Mouse (Mus musculus): ENCODE data around the gene Agap1.

Agap1 gene

DNA sequence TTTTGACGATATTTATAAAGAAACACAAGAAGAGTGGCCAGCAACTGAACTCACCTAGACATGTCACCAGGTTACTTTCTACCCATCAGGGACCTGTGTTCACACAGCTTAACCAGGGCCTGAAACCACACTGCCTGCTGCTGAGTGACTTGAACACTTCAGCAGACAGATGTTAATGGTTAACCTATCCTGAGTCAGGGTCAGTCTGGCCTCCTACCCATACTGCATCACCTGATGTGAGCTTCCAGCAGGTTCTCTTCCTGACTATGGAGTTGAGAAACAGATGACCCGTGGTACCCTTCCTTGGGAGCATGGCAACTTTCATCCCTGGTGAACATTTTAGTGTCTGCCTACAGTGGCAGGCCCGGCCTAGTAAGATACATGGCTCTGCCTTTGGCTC lies 367.8 kb downstream of the Agap1 start:
- DNase-seq (ENCODE audit: inconsistent age in 2 of 2, low spot score in 1 of 2) = no peak

DNA sequence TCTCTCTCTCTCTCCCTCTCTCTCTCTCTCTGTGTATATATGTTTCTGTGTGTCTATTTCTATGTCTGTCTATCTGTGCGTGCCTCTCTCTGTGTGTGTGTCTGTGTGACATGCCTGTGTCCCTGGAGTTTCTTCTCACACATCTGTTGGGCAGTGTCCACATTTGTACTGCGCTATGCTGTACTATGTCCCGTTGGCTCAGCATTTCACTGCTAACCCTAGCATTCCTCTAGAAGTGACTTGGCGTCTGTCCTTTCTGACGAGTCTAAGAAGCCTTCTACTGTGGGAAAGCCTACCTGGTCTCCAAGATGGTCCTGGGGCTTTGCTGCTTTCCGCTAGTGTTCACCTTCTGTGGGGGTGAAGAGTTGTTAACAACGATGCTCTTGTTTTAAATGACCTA lies 368.4 kb downstream of the Agap1 start:
- DNase-seq (ENCODE audit: inconsistent age in 2 of 2, low spot score in 1 of 2) = no peak

DNA sequence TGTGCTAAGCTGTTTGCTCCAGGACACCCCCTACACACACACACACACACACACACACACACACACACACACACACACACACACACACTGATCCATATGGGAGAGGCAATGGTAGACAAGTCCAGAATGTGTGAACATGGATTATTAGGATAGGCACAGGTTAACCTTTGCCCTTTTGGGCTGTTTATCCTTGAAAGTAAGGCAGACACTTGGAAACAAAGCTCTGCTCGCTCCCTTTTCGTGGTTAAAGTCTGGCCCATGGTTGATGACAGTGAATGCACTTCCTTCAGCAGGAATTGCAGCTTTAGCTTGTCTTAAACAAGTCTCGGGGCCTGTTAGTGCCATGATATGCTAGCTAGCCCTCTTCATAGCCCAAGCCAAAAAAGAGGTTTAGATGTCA lies 372.4 kb downstream of the Agap1 start:
- no peak for DNase-seq (ENCODE audit: inconsistent age in 2 of 2, low spot score in 1 of 2)

DNA sequence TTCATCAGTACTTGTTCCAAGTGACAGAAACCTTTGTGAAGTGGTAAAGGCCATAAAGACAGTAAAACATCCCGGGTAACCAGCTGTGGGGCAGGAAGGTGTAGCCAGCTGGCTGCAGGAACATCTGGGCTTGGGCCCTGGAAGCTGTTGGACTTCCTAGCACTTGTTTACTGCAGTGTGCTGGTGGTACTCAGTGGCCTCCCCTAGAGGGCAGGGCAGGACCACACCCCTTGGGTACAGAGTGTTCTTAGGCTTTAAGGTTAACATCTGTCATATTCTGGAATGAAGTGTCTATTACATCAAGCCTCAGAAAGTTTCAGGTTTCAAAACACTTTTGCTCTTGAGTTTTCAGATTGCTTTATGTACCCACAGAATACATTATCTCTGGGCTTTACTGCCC lies 376.5 kb downstream of the Agap1 start:
- no peak for DNase-seq (ENCODE audit: inconsistent age in 2 of 2, low spot score in 1 of 2)

DNA sequence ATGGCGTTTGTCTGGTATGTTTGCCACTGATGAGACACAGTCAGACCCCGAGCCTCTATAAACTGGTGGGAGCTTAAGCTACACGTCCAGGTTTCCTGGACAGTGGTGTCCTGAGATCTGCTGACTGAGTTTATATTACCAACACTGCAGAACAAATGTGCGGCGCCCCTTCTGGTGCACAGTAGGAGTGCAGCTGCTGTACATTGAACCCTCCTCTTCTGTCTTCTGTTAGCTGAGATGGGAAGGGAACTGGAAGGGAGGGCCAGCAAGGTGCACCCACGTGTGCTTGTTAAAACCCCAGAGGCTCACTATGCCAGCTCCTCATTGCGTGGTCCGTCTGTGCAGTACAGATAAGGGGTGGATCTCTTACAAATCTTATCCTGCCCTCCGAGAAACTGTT lies 389.5 kb downstream of the Agap1 start:
- no peak for DNase-seq (ENCODE audit: inconsistent age in 2 of 2, low spot score in 1 of 2)

DNA sequence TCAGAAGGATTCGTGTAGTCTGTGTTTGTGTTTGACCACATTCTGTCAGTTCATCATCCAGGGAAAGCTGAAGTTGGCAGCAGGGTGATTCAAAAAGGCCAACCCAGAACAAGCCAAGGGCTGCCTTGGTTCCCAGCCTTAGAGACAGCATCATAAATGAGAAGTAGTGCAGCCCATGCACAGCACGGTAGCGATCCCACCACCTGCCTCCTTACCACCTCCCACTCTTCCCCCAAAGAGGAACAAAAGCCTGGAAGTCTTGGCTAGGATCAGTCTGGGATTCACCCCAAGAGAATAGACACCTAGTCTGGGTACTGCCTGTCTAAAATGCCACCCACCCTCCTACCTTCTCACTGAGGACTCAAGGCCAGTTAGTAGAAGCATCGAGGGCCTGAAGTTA lies 390.9 kb downstream of the Agap1 start:
- no peak for DNase-seq (ENCODE audit: inconsistent age in 2 of 2, low spot score in 1 of 2)

DNA sequence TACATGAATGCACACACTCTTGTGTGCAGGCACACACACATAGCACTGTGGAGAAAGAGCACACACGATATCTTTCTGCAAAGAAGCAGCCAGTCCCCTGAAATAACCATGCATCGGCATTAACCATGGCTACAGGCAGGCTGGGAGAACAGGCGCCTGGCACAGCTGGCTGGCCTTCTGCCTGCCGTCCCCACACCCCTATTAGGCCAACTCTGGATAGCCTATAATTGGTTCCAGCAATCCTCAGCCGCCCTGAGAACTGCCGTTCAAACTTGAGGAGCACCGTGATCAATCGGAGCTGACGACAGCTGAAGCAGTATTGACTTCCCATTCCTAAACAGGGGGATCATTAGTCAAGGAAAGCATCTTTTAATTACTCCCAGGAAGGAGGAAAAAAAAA lies 391.5 kb downstream of the Agap1 start:
- no peak for DNase-seq (ENCODE audit: inconsistent age in 2 of 2, low spot score in 1 of 2)

DNA sequence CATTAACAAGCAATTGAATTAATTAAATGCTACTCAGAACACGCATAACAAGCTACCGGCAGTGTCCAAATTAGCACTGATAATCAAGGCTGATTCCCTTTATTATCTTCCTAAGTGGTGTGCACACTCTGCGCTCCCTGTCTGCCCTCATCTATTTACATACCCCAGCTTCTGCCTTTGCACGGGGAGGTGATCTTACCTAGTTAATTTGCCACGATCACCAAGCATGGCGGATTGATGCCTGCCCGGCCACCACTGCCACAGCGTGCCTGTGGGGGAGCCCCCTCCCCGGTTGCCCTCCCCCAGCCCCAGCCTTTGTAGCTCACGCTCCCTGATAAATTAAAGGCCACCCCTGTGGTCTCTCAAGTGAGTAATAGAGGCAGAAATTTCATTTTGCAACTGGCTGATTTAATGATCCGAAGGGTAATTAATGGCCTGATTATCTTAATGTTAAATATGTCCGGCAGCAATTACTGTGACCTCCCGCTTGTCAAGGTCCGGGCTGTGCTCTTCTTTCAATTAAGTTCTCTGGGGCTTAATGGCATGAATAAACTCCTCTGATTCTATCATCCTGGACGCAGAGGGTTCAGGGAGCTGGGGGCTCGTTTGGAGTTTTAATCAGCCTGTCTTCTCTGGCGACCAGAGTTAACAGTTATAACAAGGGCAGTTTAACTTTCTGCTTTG lies 393.9 kb downstream of the Agap1 start:
- DNase-seq (ENCODE audit: inconsistent age in 2 of 2, low spot score in 1 of 2) = no peak

DNA sequence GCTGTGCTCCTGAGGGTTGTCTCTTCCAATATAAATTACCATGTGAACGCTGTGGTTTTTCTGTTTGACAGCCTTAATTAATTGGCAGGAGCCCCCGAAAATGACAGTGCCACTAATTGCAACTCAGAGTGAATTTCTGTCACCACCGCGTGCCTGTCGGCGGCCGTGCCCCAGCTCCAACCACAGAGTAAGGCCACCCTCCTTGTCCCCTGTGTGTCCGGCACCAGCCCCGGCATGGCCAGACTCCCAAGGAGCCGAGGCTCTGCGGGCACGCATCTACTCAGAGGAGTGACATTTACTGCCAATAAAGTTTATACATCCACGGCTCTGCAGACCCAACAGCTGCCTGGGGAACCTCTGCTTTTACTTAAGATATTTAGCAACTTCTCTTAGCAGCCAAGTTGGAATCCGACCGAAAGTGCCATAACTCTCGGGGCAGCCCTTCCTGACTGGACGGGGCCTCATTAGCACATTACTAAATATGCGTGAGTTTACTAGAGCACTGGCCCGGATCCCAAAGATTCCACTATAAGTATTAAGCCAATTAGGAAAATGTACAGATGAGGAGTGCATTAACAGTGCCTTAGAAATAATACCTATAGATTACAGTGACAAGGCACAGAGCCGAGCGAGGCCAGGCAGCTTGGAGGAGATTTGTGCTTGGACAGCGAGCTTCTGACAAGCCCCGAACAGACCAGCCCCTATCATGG lies 394.7 kb downstream of the Agap1 start:
- DNase-seq (ENCODE audit: inconsistent age in 2 of 2, low spot score in 1 of 2) = no peak

DNA sequence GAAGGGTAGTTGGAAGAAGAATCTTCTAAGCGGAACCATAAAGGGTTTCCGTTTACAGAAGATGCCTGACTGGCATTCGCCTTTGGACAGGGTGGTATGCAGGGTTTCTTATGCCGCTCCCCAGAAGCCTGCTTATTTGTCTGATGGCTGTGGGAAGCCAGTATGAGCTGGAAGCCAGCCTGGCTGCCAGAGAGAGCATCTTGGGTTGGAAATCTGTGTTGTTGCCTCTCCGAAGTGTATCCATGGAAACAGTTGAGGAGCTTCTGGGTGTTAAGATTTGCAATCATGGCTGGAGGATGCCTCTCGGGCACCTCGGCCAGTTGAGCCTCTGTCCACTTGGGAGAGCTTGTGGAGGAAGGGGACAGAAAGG lies 395.2 kb downstream of the Agap1 start:
- no peak for DNase-seq (ENCODE audit: inconsistent age in 2 of 2, low spot score in 1 of 2)

DNA sequence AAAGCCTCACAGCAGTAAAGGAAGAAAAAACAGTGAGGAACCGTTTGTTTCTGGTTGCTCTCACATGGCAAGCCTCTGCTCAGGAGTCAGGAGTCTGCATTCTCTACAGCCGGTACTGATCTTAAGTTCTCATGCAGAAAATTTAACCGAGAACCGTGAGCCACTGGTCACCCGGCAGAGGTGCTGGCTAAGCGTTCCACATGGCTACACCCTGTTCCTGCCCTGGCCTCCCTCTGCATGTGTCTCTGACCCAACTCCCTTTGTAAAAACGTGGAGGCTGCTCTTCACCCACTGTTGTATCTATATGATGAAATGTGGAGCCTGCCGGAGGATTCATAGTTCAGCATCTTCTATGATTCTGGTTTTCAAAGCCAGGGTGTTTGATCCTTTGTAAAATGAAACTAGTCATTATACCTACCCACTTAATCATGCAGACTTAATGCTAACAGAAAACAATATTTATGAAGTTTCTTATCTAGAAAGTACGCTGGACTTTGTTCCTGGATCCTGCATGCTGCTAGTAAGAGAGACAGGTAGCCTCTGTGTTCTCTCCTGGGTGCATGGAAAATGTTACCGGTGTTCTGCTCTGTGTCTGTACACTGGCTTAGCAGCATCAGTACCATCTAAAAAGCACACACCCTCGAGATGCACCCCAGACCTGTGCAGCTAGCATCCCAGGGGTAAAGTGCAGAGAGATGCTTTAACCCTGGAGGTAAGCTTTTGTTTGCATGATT lies 396.2 kb downstream of the Agap1 start:
- DNase-seq (ENCODE audit: inconsistent age in 2 of 2, low spot score in 1 of 2) = no peak

DNA sequence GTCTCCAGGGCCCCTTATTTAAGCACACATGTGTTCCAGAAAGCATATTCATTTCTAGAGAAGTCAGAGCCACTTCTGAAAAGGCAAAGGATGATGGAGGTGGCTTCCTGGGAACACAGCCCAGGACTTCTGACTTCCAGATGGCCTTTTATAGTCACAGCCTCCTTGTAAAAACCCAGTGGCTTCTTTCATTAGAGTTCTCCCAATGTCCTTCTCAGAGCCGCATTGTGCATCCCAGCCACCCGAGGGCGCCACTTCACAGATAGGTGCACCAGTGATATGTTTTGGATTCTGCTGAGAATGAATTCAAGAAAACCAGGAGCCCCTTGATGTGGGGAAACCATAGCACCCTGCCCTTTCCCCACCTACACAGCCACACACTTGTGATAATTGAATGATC lies 404.6 kb downstream of the Agap1 start:
- DNase-seq (ENCODE audit: inconsistent age in 2 of 2, low spot score in 1 of 2) = peak; percentile 15 to 63

DNA sequence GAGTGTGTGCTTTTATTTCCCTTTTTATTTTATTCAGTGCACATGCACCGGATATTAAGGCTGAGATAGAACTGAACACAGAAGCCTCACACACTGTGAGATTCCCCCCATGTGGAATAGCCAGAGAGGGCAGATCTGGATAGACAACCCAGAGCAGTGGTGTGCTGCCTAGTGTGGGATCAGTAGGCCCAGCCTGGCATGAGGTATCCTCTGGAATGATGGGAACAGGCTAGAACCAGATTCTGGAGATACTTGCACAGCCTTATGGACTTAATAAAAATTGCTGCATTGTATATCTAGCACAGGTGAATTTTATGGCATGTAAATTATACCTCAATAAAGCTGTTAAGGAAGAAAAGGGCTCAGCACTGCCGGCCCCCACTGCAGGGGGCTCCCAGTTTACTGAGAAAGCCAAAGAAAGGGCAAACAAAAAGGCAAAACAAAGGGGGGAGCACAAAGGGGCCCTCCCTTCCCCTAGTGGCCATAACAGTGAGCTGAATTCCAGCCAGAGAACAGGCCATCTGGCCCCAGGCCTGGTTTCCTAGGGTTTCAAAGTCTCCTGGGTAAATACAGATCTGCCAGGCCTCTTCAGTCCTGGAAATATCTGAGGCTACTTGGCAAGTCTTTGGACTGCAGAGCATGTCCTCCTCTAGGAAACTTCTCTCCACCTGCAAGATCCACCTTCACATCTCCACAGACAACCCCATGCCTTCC lies 405.6 kb downstream of the Agap1 start:
- peak in 1 of 2 experiments; percentile 49 for DNase-seq (ENCODE audit: inconsistent age in 2 of 2, low spot score in 1 of 2)

DNA sequence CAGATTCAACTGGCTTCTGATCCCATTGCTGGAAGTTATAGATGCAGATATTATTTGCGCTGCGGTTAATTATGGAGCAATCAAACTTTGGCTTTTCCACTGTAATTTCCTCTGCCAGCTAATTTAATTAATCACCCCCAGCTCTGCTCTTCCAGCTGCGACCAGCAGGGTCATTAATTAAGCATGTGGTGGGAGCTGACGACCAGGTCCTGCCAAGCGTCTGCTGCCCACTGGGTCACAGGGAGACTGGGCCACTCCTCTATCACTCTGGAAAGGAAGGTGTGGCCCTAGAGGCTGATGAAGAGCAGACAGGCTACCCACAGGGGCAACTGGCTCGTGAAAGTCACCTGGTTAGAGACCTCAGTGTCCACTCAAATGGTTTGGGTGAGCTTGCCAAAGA lies 411.2 kb downstream of the Agap1 start:
- no peak for DNase-seq (ENCODE audit: inconsistent age in 2 of 2, low spot score in 1 of 2)

DNA sequence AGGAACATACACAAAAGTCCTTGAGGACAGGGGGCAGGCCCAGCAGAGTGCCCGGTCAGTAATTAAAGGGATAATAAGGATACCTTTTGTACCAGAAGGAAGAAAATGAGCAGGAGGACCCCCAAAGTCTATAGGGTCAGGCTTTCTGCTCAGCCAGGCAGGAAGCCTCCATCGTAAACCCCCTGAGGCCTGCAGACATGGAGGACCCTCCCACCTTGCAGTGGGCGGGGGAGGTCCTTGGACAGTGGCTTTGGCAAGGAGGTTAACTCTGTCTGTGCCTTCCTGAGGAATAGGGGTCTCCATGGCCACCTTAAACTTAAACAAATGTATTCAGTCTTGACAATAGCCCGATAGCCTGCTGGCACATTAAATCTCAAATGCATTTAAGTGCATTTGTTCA lies 413.2 kb downstream of the Agap1 start:
- no peak for DNase-seq (ENCODE audit: inconsistent age in 2 of 2, low spot score in 1 of 2)

DNA sequence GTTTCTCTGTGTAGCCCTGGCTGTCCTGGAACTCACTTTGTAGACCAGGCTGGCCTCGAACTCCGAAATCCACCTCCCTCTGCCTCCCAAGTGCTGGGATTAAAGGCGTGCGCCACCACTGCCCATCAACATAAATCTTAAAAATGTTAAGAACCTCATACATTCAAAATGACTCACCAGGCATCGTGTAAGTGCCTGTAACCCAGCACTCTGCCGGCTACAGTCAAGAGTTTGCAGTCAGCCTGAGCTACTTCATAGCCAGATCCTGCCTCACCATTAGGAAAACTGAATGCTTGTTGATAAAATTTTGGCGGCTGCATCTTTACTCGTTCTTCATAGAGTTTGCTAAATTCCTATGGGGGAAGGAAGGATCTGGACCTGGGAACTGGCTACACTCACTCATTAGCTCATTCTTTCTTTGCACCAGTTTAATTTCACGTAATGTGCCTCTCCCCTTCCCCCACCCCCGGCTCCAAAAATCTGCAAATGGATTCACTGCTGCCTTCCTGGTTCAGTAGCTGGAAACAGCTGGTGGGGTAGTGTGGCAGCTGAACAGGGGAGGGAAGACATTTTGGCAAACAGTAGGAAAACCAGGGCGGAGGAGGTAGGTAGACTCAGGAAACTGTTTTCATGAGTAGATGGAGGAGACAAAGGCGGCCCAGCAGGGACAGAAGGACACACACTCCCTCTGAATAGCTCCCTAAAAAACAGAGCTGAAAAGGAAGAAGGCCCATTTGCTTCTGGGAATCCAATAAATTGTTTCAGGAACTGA lies 415.7 kb downstream of the Agap1 start:
- no peak for DNase-seq (ENCODE audit: inconsistent age in 2 of 2, low spot score in 1 of 2)

DNA sequence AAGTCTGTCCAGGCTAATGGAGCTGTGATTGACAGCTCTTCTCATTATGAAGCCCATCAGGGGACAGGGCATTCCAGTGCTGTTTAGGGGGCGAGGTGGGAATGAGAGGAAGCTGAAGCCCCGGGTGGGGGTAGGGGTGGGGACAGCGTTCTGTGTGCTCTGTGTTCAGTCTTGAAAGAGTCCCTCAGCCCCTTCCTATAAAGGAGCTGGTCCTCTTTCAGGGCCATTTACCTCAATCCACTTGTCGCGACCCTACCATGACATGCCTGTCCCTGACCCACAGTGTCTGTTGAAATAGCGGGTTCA lies 416.3 kb downstream of the Agap1 start:
- no peak for DNase-seq (ENCODE audit: inconsistent age in 2 of 2, low spot score in 1 of 2)

DNA sequence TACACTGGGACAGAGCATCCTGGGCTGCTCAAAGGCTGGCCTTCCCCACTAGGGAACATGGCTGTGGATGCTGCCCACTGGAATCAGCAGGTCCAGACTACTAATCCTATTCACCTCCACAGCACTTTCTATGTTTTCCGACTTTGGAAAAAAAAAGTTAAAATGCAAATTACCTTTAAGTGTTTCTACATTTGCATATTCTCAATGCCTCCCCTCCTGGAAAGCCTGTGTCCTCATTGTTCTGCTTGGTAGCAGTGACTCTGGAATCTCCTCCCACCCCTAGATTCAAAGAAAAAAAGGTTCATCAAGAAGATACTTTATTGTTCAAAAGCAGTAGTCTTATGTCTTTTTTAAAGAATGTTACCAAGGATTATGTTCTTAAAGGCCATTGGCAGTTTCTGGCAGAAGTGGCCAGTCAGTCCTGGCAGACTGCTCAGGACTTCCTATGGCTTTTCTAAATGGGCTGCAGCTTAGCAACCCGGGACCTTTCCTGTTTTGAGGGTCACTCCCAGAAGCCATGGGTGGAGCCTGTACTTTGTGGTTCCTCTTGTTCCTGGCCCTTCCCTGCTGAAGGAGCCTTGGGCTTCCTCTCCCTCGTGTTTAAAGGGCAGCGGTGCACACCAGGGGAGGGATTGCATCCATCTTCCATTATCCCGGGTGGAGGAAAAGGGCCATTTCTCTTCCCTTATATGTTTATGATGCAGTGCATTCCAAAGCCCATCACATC lies 421.9 kb downstream of the Agap1 start:
- DNase-seq (ENCODE audit: inconsistent age in 2 of 2, low spot score in 1 of 2) = peak; percentile 22 to 56

DNA sequence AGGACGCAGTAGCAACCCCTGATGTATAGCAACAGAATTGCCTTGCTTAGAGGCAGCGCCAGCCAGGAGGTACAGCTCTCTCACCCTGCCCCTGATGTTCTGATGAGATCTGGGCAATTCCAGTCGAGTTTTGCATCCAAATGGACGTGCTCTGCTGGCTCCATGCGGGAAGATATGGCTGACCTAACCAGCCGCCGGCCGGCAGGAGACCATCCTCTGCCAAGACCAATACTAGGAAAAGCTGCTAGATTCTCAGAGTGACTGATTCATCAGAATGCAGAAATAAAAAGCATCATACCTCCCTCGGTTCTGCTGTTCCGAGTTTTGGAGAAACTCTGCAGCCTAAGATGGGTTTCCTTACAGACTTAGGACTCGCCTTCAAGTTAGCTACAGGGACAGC lies 423.9 kb downstream of the Agap1 start:
- DNase-seq (ENCODE audit: inconsistent age in 2 of 2, low spot score in 1 of 2) = no peak

DNA sequence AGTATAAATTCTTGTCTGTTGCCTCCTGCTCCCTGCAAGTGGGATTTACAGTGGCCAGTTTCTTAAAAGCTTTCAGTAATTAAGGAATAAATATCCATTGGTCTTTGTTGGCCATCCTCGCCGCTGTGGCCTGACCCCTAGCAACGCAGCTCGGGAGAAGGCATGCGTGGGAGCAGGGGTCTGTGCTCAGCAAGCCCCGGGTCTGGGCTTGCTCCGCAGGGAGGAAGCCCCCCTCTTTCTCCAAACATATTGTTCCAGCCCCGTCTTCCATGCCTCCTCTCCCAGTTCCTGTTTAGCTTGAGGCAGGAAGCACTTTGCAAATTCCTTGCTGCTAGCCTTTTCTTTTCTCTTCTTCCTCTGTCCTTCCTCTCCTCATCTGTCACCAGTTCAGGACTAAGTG lies 425.6 kb downstream of the Agap1 start:
- no peak for DNase-seq (ENCODE audit: inconsistent age in 2 of 2, low spot score in 1 of 2)

DNA sequence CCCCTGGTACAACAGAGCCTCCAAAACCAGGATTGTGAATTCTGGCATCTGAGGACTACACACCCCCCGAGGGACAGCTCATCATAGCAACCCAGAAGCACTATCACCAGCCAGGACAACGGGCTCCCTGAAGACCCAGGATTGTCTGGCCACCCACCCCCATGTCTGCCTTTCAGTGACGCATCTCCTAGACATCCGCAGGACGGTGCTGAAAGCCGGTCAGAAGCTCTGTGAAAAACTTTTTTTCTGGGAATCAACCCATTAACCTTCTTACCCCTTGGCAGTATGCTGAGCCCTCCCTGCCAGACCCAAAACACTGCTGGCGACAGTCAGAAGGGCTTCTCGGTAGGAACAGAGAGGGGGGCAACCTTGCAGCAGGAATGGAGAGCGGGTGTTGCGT lies 426.2 kb downstream of the Agap1 start:
- DNase-seq (ENCODE audit: inconsistent age in 2 of 2, low spot score in 1 of 2) = no peak
